Mouse (Mus musculus) intestine, embryonic 14.5 days (tissue): Measurements from ENCODE around the gene Spef1. TPM values are rescaled to one million over a fixed set of nuclear protein-coding genes. Genes with fewer than 3 reads are reported as not detected.
A peak's percentile ranks its signal among the peaks of the same experiment; 100 is the strongest.

Experiments used
- ATAC-seq: fragments of 200-750 bp; cut with Nextera tagmentation; replicated peaks from 2 replicates; pipeline ENCODE4 v1.8.0; 2017; ENCODE audit warnings: low read depth, moderate number of reproducible peaks, moderate TSS enrichment, moderate library complexity; ENCODE audit not compliant: low FRiP score, low TSS enrichment
- DNase-seq: peaks from one replicate; pipeline ENCODE4 v3.0.0-alpha.2; 2018; ENCODE audit warnings: low spot score
- H3K27ac ChIP-seq: fragments of 300-500 bp; sonication (generic); 2 replicates; pipeline ENCODE4 v1.5.1; 2014; ENCODE audit warnings: low read depth, mild to moderate bottlenecking, control low read depth
- H3K27me3 ChIP-seq: fragments of 300-500 bp; sonication (generic); replicated peaks from 2 replicates; pipeline ENCODE4 v1.6.1; 2014; ENCODE audit warnings: low read length, control low read depth; ENCODE audit not compliant: control insufficient read depth, insufficient read depth
- H3K36me3 ChIP-seq: fragments of 300-500 bp; sonication (generic); 2 replicates; pipeline ENCODE4 v1.6.1; 2014; ENCODE audit warnings: low read length, control low read depth; ENCODE audit not compliant: control insufficient read depth, insufficient read depth
- H3K4me1 ChIP-seq: fragments of 300-500 bp; sonication (generic); replicated peaks from 2 replicates; pipeline ENCODE4 v1.6.1; 2014; ENCODE audit warnings: low read length, control low read depth, mixed read lengths; ENCODE audit not compliant: control insufficient read depth, insufficient read depth
- H3K4me2 ChIP-seq: fragments of 300-500 bp; sonication (generic); 2 replicates; pipeline ENCODE4 v1.6.1; 2014; ENCODE audit warnings: low read length
- H3K4me3 ChIP-seq: fragments of 300-500 bp; sonication (generic); 2 replicates; pipeline ENCODE4 v1.5.1; 2014; ENCODE audit warnings: low read depth, low read length, control low read depth, mixed read lengths
- H3K9ac ChIP-seq: fragments of 300-500 bp; sonication (generic); 2 replicates; pipeline ENCODE4 v1.6.1; 2014; ENCODE audit warnings: mild to moderate bottlenecking, low read length
- H3K9me3 ChIP-seq: fragments of 300-500 bp; sonication (generic); 2 replicates; pipeline ENCODE4 v1.6.1; 2016; ENCODE audit warnings: low read length, control low read depth; ENCODE audit not compliant: control insufficient read depth
- WGBS: fragments of 180-500 bp; shearing (Covaris S2); extraction: QIAGEN DNeasy Blood & Tissue Kit; methylation state at CpG from one replicate; pipeline ENCODE4 v1.1.7; 2014; 5-methylcytosine and 5-hydroxymethylcytosine counted together
- polyA plus RNA-seq: library from polyadenylated mRNA; unstranded; fragments of >200 nt; fragmentation: Nextera tagmentation; extraction: Ambion mirVana; gene quantifications from 2 replicates; pipeline ENCODE4 v1.2.1, GENCODE M21; 2014

The Spef1 gene
- polyA plus RNA-seq, 1 experiment from 2014 or later: 6.4 TPM

- H3K4me1 ChIP-seq: peaks cover 30% of the 10 kb centered on the region
- H3K4me2 ChIP-seq: peak overlapping the region; percentile 95
- WGBS: under 1% methylated on average over 65 of the region's 67 CpGs
- H3K27ac ChIP-seq: peak overlapping the region; percentile 79
- H3K36me3 ChIP-seq: peaks cover 10% of the 10 kb centered on the region
- no peaks in the 10 kb centered on the region for H3K9me3 ChIP-seq
- H3K27me3 ChIP-seq: no peaks in the 10 kb centered on the region
- peak; percentile 10; the same call in 1 of the 2 replicates for ATAC-seq
- peak overlapping the region; percentile 84 for H3K4me3 ChIP-seq
- H3K9ac ChIP-seq: peak overlapping the region; percentile 89
- DNase-seq: peak; percentile 86
These were observed 7.7 kb downstream of the Spef1 start for GRCm38 (mm10) chr2:131179246-131179886.

GRCm38 (mm10) chr2:131178828-131179245 is 8.2 kb downstream of the Spef1 start:
- peak overlapping the region; percentile 89 for H3K9ac ChIP-seq
- peak overlapping the region; percentile 84 for H3K4me3 ChIP-seq
- H3K36me3 ChIP-seq: peaks cover 10% of the 10 kb centered on the region
- H3K27me3 ChIP-seq: no peaks in the 10 kb centered on the region
- WGBS: 33% methylated on average over 26 of the region's 26 CpGs
- H3K9me3 ChIP-seq: no peaks in the 10 kb centered on the region
- peaks cover 33% of the 10 kb centered on the region for H3K4me1 ChIP-seq
- ATAC-seq: no peak
- DNase-seq: peak; percentile 68
- peak overlapping the region; percentile 95 for H3K4me2 ChIP-seq
- peak overlapping the region; percentile 79 for H3K27ac ChIP-seq

GRCm38 (mm10) chr2:131177932-131178331 is 9.2 kb downstream of the Spef1 start:
- H3K27ac ChIP-seq: peak overlapping the region; percentile 44; the same call in 1 of the 2 replicates
- H3K9me3 ChIP-seq: no peaks in the 10 kb centered on the region
- H3K27me3 ChIP-seq: peaks cover 4% of the 10 kb centered on the region
- H3K4me1 ChIP-seq: peaks cover 33% of the 10 kb centered on the region
- H3K9ac ChIP-seq: no peak overlapping the region; the same call in 1 of the 2 replicates
- no peak for DNase-seq
- no peak for ATAC-seq
- peaks cover 10% of the 10 kb centered on the region for H3K36me3 ChIP-seq
- 79% methylated on average over 9 of the region's 9 CpGs for WGBS
- H3K4me2 ChIP-seq: peak overlapping the region; percentile 95
- H3K4me3 ChIP-seq: peak overlapping the region; percentile 84

GRCm38 (mm10) chr2:131176491-131176890 is 10.6 kb downstream of the Spef1 start:
- Histone ChIP-seq H3K9me3 (no peaks in the 10 kb centered on the region), H3K36me3 (peaks cover 10% of the 10 kb centered on the region), H3K4me2 (peak overlapping the region; percentile 95), H3K4me1 (peaks cover 33% of the 10 kb centered on the region), H3K27me3 (peaks cover 19% of the 10 kb centered on the region), H3K27ac (peak overlapping the region; percentile 44; the same call in 1 of the 2 replicates), H3K9ac (no peak overlapping the region), H3K4me3 (no peak overlapping the region)
- DNase-seq (no peak), ATAC-seq (peak; percentile 61)
- 58% methylated on average over 5 of the region's 5 CpGs for WGBS

GRCm38 (mm10) chr2:131175945-131176309 is 11.2 kb downstream of the Spef1 start:
- H3K4me1 ChIP-seq: peaks cover 33% of the 10 kb centered on the region
- peak overlapping the region; percentile 2; the same call in 1 of the 2 replicates for H3K27ac ChIP-seq

GRCm38 (mm10) chr2:131175286-131175944 is 11.7 kb downstream of the Spef1 start:
- Histone ChIP-seq H3K27me3 (peaks cover 29% of the 10 kb centered on the region), H3K9me3 (no peaks in the 10 kb centered on the region), H3K27ac (peak overlapping the region; percentile 2; the same call in 1 of the 2 replicates), H3K4me2 (peak overlapping the region; percentile 22; the same call in 1 of the 2 replicates), H3K9ac (no peak overlapping the region), H3K4me3 (no peak overlapping the region), H3K4me1 (peaks cover 33% of the 10 kb centered on the region), H3K36me3 (peaks cover 10% of the 10 kb centered on the region)
- DNase-seq: no peak
- WGBS: 67% methylated on average over 3 of the region's 3 CpGs
- no peak for ATAC-seq

More at GRCm38 (mm10) chr2:131175945-131176309, 11.2 kb downstream of the Spef1 start:
- Histone ChIP-seq H3K4me2 (peak overlapping the region; percentile 22; the same call in 1 of the 2 replicates), H3K4me3 (no peak overlapping the region), H3K27me3 (peaks cover 24% of the 10 kb centered on the region), H3K9ac (no peak overlapping the region), H3K36me3 (peaks cover 10% of the 10 kb centered on the region), H3K9me3 (no peaks in the 10 kb centered on the region)
- ATAC-seq: no peak
- DNase-seq: no peak
- WGBS: 77% methylated on average over 1 of the region's 1 CpGs

- ATAC-seq (no peak), DNase-seq (peak; percentile 74)
- no peaks in the 10 kb centered on the region for H3K9me3 ChIP-seq
- peaks cover 33% of the 10 kb centered on the region for H3K4me1 ChIP-seq
- peak overlapping the region; percentile 32 for H3K4me3 ChIP-seq
- no peak overlapping the region for H3K9ac ChIP-seq
- no peak overlapping the region for H3K27ac ChIP-seq
- peaks cover 10% of the 10 kb centered on the region for H3K36me3 ChIP-seq
- H3K27me3 ChIP-seq: peaks cover 35% of the 10 kb centered on the region
- H3K4me2 ChIP-seq: peak overlapping the region; percentile 73
- WGBS: 6% methylated on average over 11 of the region's 11 CpGs
These were observed 12.4 kb downstream of the Spef1 start for GRCm38 (mm10) chr2:131174700-131175099.

GRCm38 (mm10) chr2:131172322-131172721 is 14.8 kb downstream of the Spef1 start:
- Histone ChIP-seq H3K27ac (no peak overlapping the region), H3K9me3 (no peaks in the 10 kb centered on the region), H3K36me3 (no peaks in the 10 kb centered on the region), H3K4me1 (peaks cover 16% of the 10 kb centered on the region), H3K4me2 (no peak overlapping the region), H3K9ac (no peak overlapping the region), H3K4me3 (no peak overlapping the region), H3K27me3 (peaks cover 38% of the 10 kb centered on the region)
- DNase-seq (no peak), ATAC-seq (no peak)
- WGBS: 50% methylated on average over 9 of the region's 9 CpGs
